Mouse (Mus musculus) urinary bladder, postnatal 4 days (tissue): ENCODE results near the gene Fry.

ENCODE experiments used
- DNase-seq, 2 experiments: peaks; one replicate each; pipeline ENCODE4 v3.0.0; 2021 to 2022; ENCODE audit warnings: low spot score in 2 of 2

Fry gene

GRCm38 (mm10) chr5:150389589-150390377 is 271.3 kb downstream of the Fry start:
- no peak for DNase-seq

GRCm38 (mm10) chr5:150390422-150390821 is 272.0 kb downstream of the Fry start:
- DNase-seq: no peak

GRCm38 (mm10) chr5:150394645-150395044 is 276.2 kb downstream of the Fry start:
- DNase-seq: no peak

GRCm38 (mm10) chr5:150402832-150403447 is 284.5 kb downstream of the Fry start:
- no peak for DNase-seq

GRCm38 (mm10) chr5:150404867-150405266 is 286.4 kb downstream of the Fry start:
- no peak for DNase-seq

- no peak for DNase-seq
Measured at GRCm38 (mm10) chr5:150408979-150409378, 290.5 kb downstream of the Fry start.

- no peak for DNase-seq
Measured at GRCm38 (mm10) chr5:150409451-150410045, 291.1 kb downstream of the Fry start.

GRCm38 (mm10) chr5:150412750-150413450 is 294.5 kb downstream of the Fry start:
- DNase-seq: no peak

GRCm38 (mm10) chr5:150414823-150415222 is 296.4 kb downstream of the Fry start:
- no peak for DNase-seq

- DNase-seq: no peak
Measured at GRCm38 (mm10) chr5:150417223-150417622, 298.8 kb downstream of the Fry start.

GRCm38 (mm10) chr5:150418035-150418434 is 299.6 kb downstream of the Fry start:
- no peak for DNase-seq

- no peak for DNase-seq
Measured at GRCm38 (mm10) chr5:150425038-150425437, 306.6 kb downstream of the Fry start.

GRCm38 (mm10) chr5:150426595-150426994 is 308.1 kb downstream of the Fry start:
- DNase-seq: no peak

- DNase-seq: no peak
Measured at GRCm38 (mm10) chr5:150431286-150431685, 312.8 kb downstream of the Fry start.

- no peak for DNase-seq
Measured at GRCm38 (mm10) chr5:150432960-150433359, 314.5 kb downstream of the Fry start.

- no peak for DNase-seq
Measured at GRCm38 (mm10) chr5:150436629-150437389, 318.4 kb downstream of the Fry start.

GRCm38 (mm10) chr5:150441690-150442089 is 323.2 kb downstream of the Fry start:
- DNase-seq: no peak

- no peak for DNase-seq
Measured at GRCm38 (mm10) chr5:150451281-150452003, 333.0 kb downstream of the Fry start.

GRCm38 (mm10) chr5:150452004-150452626 is 333.7 kb downstream of the Fry start:
- DNase-seq: no peak

- DNase-seq: no peak
Measured at GRCm38 (mm10) chr5:150452671-150453070, 334.2 kb downstream of the Fry start.
